12 mouse cellular contexts compared by ENCODE assay signal in genomic region chr16:95659461-95659860, GRCm38 (mm10). TPM values are rescaled to one million over a fixed set of nuclear protein-coding genes. Genes with fewer than 3 reads are reported as not detected.
A peak's percentile ranks its signal among the peaks of the same experiment; 100 is the strongest.
DNase-seq lines count a peak whose midpoint lies in the region; ATAC-seq and TF ChIP-seq lines count a peak whose summit lies in the region.
"Had no signal": no experiment of that assay in that cellular context is flagged by ENCODE, and none has a peak within 500 bp of the region (broad histone marks: within the 10 kb centered on the region; RNA-seq: fewer than 3 reads in every experiment).

No protein-coding gene starts in this region.

- no peak for ATAC-seq in kidney, embryonic 16.5 days (ENCODE audit: low FRiP score, low TSS enrichment)
- ATAC-seq in intestine, embryonic 16.5 days = peak; percentile 53
- ATAC-seq in neural tube, embryonic 15.5 days (ENCODE audit: low FRiP score) = no peak
- ATAC-seq in hindbrain, embryonic 14.5 days (ENCODE audit: low FRiP score) = no peak

- TF ChIP-seq CTCF in kidney, adult 2 months (conservative IDR thresholded peaks at IDR 0.05; ENCODE audit: insufficient read depth, insufficient read length, low read depth, low read length) = no peak

- H3K27ac ChIP-seq in kidney, adult 2 months (ENCODE audit: insufficient read depth, low read depth, low read length) = no peak overlapping the region
- no peak overlapping the region for H3K27ac ChIP-seq in kidney, embryonic 16.5 days (ENCODE audit: low read length)
- H3K27ac ChIP-seq in intestine, embryonic 16.5 days (ENCODE audit: low read length) = 0 out of 2 replicates have a peak overlapping the region, but pooled peaks have one; percentile 2
- no peak overlapping the region for H3K27ac ChIP-seq in neural tube, embryonic 15.5 days (replicated peaks)
- H3K27ac ChIP-seq in hindbrain, embryonic 14.5 days = no peak overlapping the region
- H3K27ac ChIP-seq: hindbrain, embryonic 15.5 days; neural tube, embryonic 13.5 days had no signal

- H3K9ac ChIP-seq in kidney, embryonic 16.5 days (replicated peaks; ENCODE audit: low read length) = no peak overlapping the region
- no peak overlapping the region for H3K9ac ChIP-seq in intestine, embryonic 16.5 days (ENCODE audit: low read depth, low read length)
- H3K9ac ChIP-seq in neural tube, embryonic 15.5 days (replicated peaks) = no peak overlapping the region
- H3K9ac ChIP-seq in hindbrain, embryonic 14.5 days = no peak overlapping the region
- H3K9ac ChIP-seq: hindbrain, embryonic 15.5 days; neural tube, embryonic 13.5 days had no signal

- no peak overlapping the region for H3K4me3 ChIP-seq in kidney, adult 2 months (ENCODE audit: insufficient read depth, low read depth, low read length)
- H3K4me3 ChIP-seq in kidney, embryonic 16.5 days (ENCODE audit: low read length) = no peak overlapping the region
- no peak overlapping the region for H3K4me3 ChIP-seq in intestine, embryonic 16.5 days (ENCODE audit: low read length)
- H3K4me3 ChIP-seq in neural tube, embryonic 15.5 days (replicated peaks) = no peak overlapping the region
- no peak overlapping the region for H3K4me3 ChIP-seq in hindbrain, embryonic 14.5 days (replicated peaks; ENCODE audit: low read length)
- H3K4me3 ChIP-seq: hindbrain, embryonic 15.5 days; megakaryocyte, embryonic 14.5 days; neural tube, embryonic 13.5 days had no signal

- no peaks in the 10 kb centered on the region for H3K27me3 ChIP-seq in kidney, adult 2 months (replicated peaks; ENCODE audit: control insufficient read depth, insufficient read depth, low read length)
- no peaks in the 10 kb centered on the region for H3K27me3 ChIP-seq in kidney, embryonic 16.5 days (ENCODE audit: insufficient read depth, low read length)
- H3K27me3 ChIP-seq in intestine, embryonic 16.5 days (replicated peaks; ENCODE audit: control insufficient read depth, insufficient read depth, low read length) = no peaks in the 10 kb centered on the region
- H3K27me3 ChIP-seq in neural tube, embryonic 15.5 days (replicated peaks) = no peaks in the 10 kb centered on the region
- H3K27me3 ChIP-seq in hindbrain, embryonic 14.5 days (ENCODE audit: control insufficient read depth, insufficient read depth, low read length) = no peaks in the 10 kb centered on the region
- H3K27me3 ChIP-seq: hindbrain, embryonic 15.5 days; neural tube, embryonic 13.5 days had no signal

- 54% methylated on average over 19 of the region's 19 CpGs for WGBS in kidney, adult 2 months
- 72% methylated on average over 19 of the region's 19 CpGs for WGBS in kidney, embryonic 16.5 days
- 60% methylated on average over 19 of the region's 19 CpGs for WGBS in intestine, embryonic 16.5 days
- 80% methylated on average over 19 of the region's 19 CpGs for WGBS in neural tube, embryonic 15.5 days
- WGBS in hindbrain, embryonic 14.5 days = 86% methylated on average over 19 of the region's 19 CpGs

- H3K9me3 ChIP-seq in kidney, embryonic 16.5 days (ENCODE audit: low read length) = peaks cover 8% of the 10 kb centered on the region; the same call in 1 of the 2 replicates
- no peaks in the 10 kb centered on the region for H3K9me3 ChIP-seq in intestine, embryonic 16.5 days (ENCODE audit: control insufficient read depth, low read length)
- no peaks in the 10 kb centered on the region for H3K9me3 ChIP-seq in neural tube, embryonic 15.5 days (replicated peaks)
- 0 out of 2 replicates have a peak, but pooled peaks cover 8% of the 10 kb centered on the region for H3K9me3 ChIP-seq in hindbrain, embryonic 14.5 days (ENCODE audit: control insufficient read depth, low read length)
- H3K9me3 ChIP-seq: hindbrain, embryonic 15.5 days had no signal

- TF ChIP-seq POLR2A in kidney, adult 2 months (IDR thresholded peaks at IDR 0.05; ENCODE audit: low read depth, low read length) = no peak

- no peaks in the 10 kb centered on the region for H3K4me1 ChIP-seq in kidney, adult 2 months (ENCODE audit: control insufficient read depth, insufficient read depth, low read length)
- no peaks in the 10 kb centered on the region for H3K4me1 ChIP-seq in kidney, embryonic 16.5 days (ENCODE audit: insufficient read depth, low read length)
- no peaks in the 10 kb centered on the region for H3K4me1 ChIP-seq in intestine, embryonic 16.5 days (ENCODE audit: control insufficient read depth, insufficient read depth, low read length)
- peaks cover 17% of the 10 kb centered on the region for H3K4me1 ChIP-seq in neural tube, embryonic 15.5 days
- H3K4me1 ChIP-seq in hindbrain, embryonic 14.5 days (replicated peaks; ENCODE audit: control insufficient read depth, insufficient read depth, low read length) = no peaks in the 10 kb centered on the region
- H3K4me1 ChIP-seq: megakaryocyte, embryonic 14.5 days had no signal

- H3K4me2 ChIP-seq in kidney, embryonic 16.5 days (replicated peaks; ENCODE audit: low read depth, low read length) = no peak overlapping the region
- H3K4me2 ChIP-seq in intestine, embryonic 16.5 days (ENCODE audit: low read depth, low read length) = no peak overlapping the region
- H3K4me2 ChIP-seq in neural tube, embryonic 15.5 days = no peak overlapping the region
- H3K4me2 ChIP-seq in hindbrain, embryonic 14.5 days (replicated peaks) = no peak overlapping the region
- H3K4me2 ChIP-seq: hindbrain, embryonic 15.5 days; neural tube, embryonic 13.5 days had no signal

- peak; percentile 37 for DNase-seq in kidney, adult 2 months
- DNase-seq in brain, adult 2 months (ENCODE audit: low read depth, low spot score) = peak; percentile 40
- DNase-seq in lung, postnatal 25 days (ENCODE audit: low spot score) = peak; percentile 41
- no peak for DNase-seq in right cerebral cortex, postnatal 4 days
- DNase-seq in hindbrain, embryonic 14.5 days (ENCODE audit: low spot score) = no peak
- DNase-seq: layer of hippocampus, adult 9-11 months had no signal

- H3K36me3 ChIP-seq in kidney, adult 2 months (ENCODE audit: control insufficient read depth, insufficient read depth, low read length) = no peaks in the 10 kb centered on the region
- H3K36me3 ChIP-seq in kidney, embryonic 16.5 days (ENCODE audit: insufficient read depth, low read length) = peaks cover 3% of the 10 kb centered on the region; the same call in 1 of the 2 replicates
- no peaks in the 10 kb centered on the region for H3K36me3 ChIP-seq in intestine, embryonic 16.5 days (ENCODE audit: control insufficient read depth, insufficient read depth, low read length)
- no peaks in the 10 kb centered on the region for H3K36me3 ChIP-seq in neural tube, embryonic 15.5 days
- H3K36me3 ChIP-seq in hindbrain, embryonic 14.5 days (replicated peaks; ENCODE audit: control insufficient read depth, insufficient read depth) = no peaks in the 10 kb centered on the region
- H3K36me3 ChIP-seq: hindbrain, embryonic 15.5 days; neural tube, embryonic 13.5 days had no signal

RNA-seq across cellular contexts. Expression of gene Ets2, which starts 42.4 kb away (rescaled TPM):
- 33.8 and 38.8 TPM in 2 replicates for polyA plus RNA-seq in kidney, adult 2 months (2012; rRNA removed)
- polyA plus RNA-seq in kidney, embryonic 16.5 days (2015; fragmentation: Nextera tagmentation; extraction: Ambion mirVana) = 69.3 and 72.7 TPM in 2 replicates
- polyA plus RNA-seq in intestine, embryonic 16.5 days (2015; fragmentation: Nextera tagmentation; extraction: Ambion mirVana) = 58.6 and 59.8 TPM in 2 replicates
- 30.6 and 40.2 TPM in 2 replicates for polyA plus RNA-seq in neural tube, embryonic 15.5 days (2015; fragmentation: Nextera tagmentation; extraction: Ambion mirVana)
- polyA plus RNA-seq in hindbrain, embryonic 14.5 days (2014; fragmentation: Nextera tagmentation; extraction: Ambion mirVana) = 20.6 and 23.7 TPM in 2 replicates

Comparison
In these comparisons a context has a peak if more than half of its experiments do, and no peak if none do; other contexts are left out.
1. DNase-seq: peak in kidney, adult 2 months (single experiment), brain, adult 2 months (single experiment) and lung, postnatal 25 days (single experiment); none in right cerebral cortex, postnatal 4 days (single experiment) and hindbrain, embryonic 14.5 days (single experiment).